Mouse (Mus musculus) olfactory bulb, adult 2 months (tissue): ENCODE measurements around the gene Tmem138. TPM values are rescaled to one million over a fixed set of nuclear protein-coding genes. Genes with fewer than 3 reads are reported as not detected.

Experiments used
- H3K27ac ChIP-seq: fragments of 200-500 bp; 2 replicates; pipeline ENCODE4 v1.5.1; 2012; ENCODE audit warnings: low read depth, low read length; ENCODE audit not compliant: insufficient read depth
- H3K4me1 ChIP-seq: fragments of 200-500 bp; 2 replicates; pipeline ENCODE4 v1.6.1; 2012; ENCODE audit warnings: low read length; ENCODE audit not compliant: control insufficient read depth, insufficient read depth
- H3K4me3 ChIP-seq: fragments of 200-500 bp; 2 replicates; pipeline ENCODE4 v1.5.1; 2012; ENCODE audit warnings: mild to moderate bottlenecking, low read depth, low read length, moderate library complexity; ENCODE audit not compliant: insufficient read depth
- CTCF ChIP-seq: fragments of 200-500 bp; IDR thresholded peaks from 2 replicates; pipeline ENCODE4 v1.5.1; 2012; ENCODE audit warnings: low read depth, mild to moderate bottlenecking, low read length, moderate library complexity; ENCODE audit not compliant: insufficient read depth
- POLR2A ChIP-seq: fragments of 200-500 bp; IDR thresholded peaks from 2 replicates; pipeline ENCODE4 v1.6.1; 2012; ENCODE audit warnings: mild to moderate bottlenecking, low read depth, low read length, moderate library complexity; ENCODE audit not compliant: insufficient read depth
- WGBS: fragments of 180-500 bp; shearing (Covaris S2); methylation state at CpG from one replicate; pipeline ENCODE4 v1.1.7; 2018; 5-methylcytosine and 5-hydroxymethylcytosine counted together
- polyA plus RNA-seq: library from polyadenylated mRNA; stranded (reverse); fragments of >200 nt; gene quantifications from 2 replicates; pipeline ENCODE4 v1.2.4, GENCODE M21; 2012; ENCODE audit warnings: low replicate concordance; ENCODE audit not compliant: missing spikeins, insufficient read depth, insufficient read length

The Tmem138 gene
- not detected in 2 replicates for polyA plus RNA-seq

- peak within 1 kb of the TSS; percentile 76 for H3K4me3 ChIP-seq
- peak within 1 kb of the TSS; percentile 93 for H3K27ac ChIP-seq
- no peak for TF ChIP-seq CTCF
- peak; percentile 58; the same call in 1 of the 2 replicates for TF ChIP-seq POLR2A
- peaks cover 2% of the 10 kb centered on the region; the same call in 1 of the 2 replicates for H3K4me1 ChIP-seq
- WGBS = under 1% methylated on average over 44 of the region's 44 CpGs
Observed at GRCm38 (mm10) chr19:10576690-10577561, at the start of gene Tmem138, which contains the start of gene Cyb561a3. TSS of gene Tmem138 (minus strand) at chr19:10577362. TSS of gene Cyb561a3 (plus strand) at chr19:10577172.

GRCm38 (mm10) chr19:10608573-10609240 lies 31.5 kb upstream of the Tmem138 start:
- TF ChIP-seq CTCF (no peak), POLR2A (no peak)
- Histone ChIP-seq H3K4me3 (no peak overlapping the region), H3K4me1 (peaks cover 6% of the 10 kb centered on the region), H3K27ac (no peak overlapping the region)
- 69% methylated on average over 5 of the region's 5 CpGs for WGBS

- peak overlapping the region; percentile 22; the same call in 1 of the 2 replicates for H3K27ac ChIP-seq
Observed at GRCm38 (mm10) chr19:10605901-10606622, 28.9 kb upstream of the Tmem138 start.

GRCm38 (mm10) chr19:10605293-10605900 lies 28.2 kb upstream of the Tmem138 start, which contains the start of the genes Ddb1 and Tkfc:
TSS of gene Ddb1 (plus strand) at chr19:10605327.
TSS of gene Tkfc (minus strand) at chr19:10605654.
- Histone ChIP-seq H3K4me1 (peaks cover 10% of the 10 kb centered on the region), H3K4me3 (peak within 1 kb of the TSS; percentile 90), H3K27ac (peak within 1 kb of the TSS; percentile 89)
- WGBS = under 1% methylated on average over 49 of the region's 49 CpGs
- TF ChIP-seq CTCF = peak; percentile 39; the same call in 1 of the 2 replicates
- peak; percentile 88 for TF ChIP-seq POLR2A

More at GRCm38 (mm10) chr19:10605901-10606622, 28.9 kb upstream of the Tmem138 start:
- Histone ChIP-seq H3K4me3 (peak overlapping the region; percentile 90), H3K4me1 (peaks cover 10% of the 10 kb centered on the region)
- WGBS = 5% methylated on average over 20 of the region's 20 CpGs
- TF ChIP-seq CTCF (no peak), POLR2A (no peak)

- H3K4me1 ChIP-seq = peaks cover 10% of the 10 kb centered on the region
- WGBS = 52% methylated on average over 3 of the region's 3 CpGs
- no peak for TF ChIP-seq CTCF
- no peak overlapping the region for H3K27ac ChIP-seq
- peak overlapping the region; percentile 90 for H3K4me3 ChIP-seq
Observed at GRCm38 (mm10) chr19:10604534-10604933, 27.4 kb upstream of the Tmem138 start.

- H3K4me1 ChIP-seq = peaks cover 10% of the 10 kb centered on the region
- TF ChIP-seq POLR2A = no peak
- TF ChIP-seq CTCF = no peak
- no peak overlapping the region for H3K27ac ChIP-seq
Observed at GRCm38 (mm10) chr19:10603660-10604523, 26.7 kb upstream of the Tmem138 start.

GRCm38 (mm10) chr19:10602787-10603186 lies 25.6 kb upstream of the Tmem138 start:
- 2% methylated on average over 9 of the region's 9 CpGs for WGBS
- peaks cover 10% of the 10 kb centered on the region for H3K4me1 ChIP-seq
- peak overlapping the region; percentile 33 for H3K4me3 ChIP-seq
- TF ChIP-seq POLR2A (no peak), CTCF (peak; percentile 77; the same call in 1 of the 2 replicates)
- peak overlapping the region; percentile 61 for H3K27ac ChIP-seq

More at GRCm38 (mm10) chr19:10603660-10604523, 26.7 kb upstream of the Tmem138 start:
- no peak overlapping the region for H3K4me3 ChIP-seq
- WGBS = 84% methylated on average over 18 of the region's 18 CpGs
